ENCODE assay signal across 23 mouse cellular contexts in genomic region chr6:127492561-127492960, GRCm38 (mm10). TPM values are rescaled to one million over a fixed set of nuclear protein-coding genes. Genes with fewer than 3 reads are reported as not detected.
DNase-seq lines count a peak whose midpoint lies in the region; ATAC-seq and TF ChIP-seq lines count a peak whose summit lies in the region.
"Had no signal": no experiment of that assay in that cellular context is flagged by ENCODE, and none has a peak within 500 bp of the region (broad histone marks: within the 10 kb centered on the region; RNA-seq: fewer than 3 reads in every experiment).

No protein-coding gene starts in this region.

- H3K9me3 ChIP-seq in CH12.LX (replicated peaks; ENCODE audit: low read length), result no peaks in the 10 kb centered on the region
- no peaks in the 10 kb centered on the region for H3K9me3 ChIP-seq in midbrain, embryonic 10.5 days (replicated peaks)
- H3K9me3 ChIP-seq in hindbrain, postnatal 0 days (ENCODE audit: low read length), result no peaks in the 10 kb centered on the region
- H3K9me3 ChIP-seq: embryonic facial prominence, embryonic 13.5 days; forebrain, embryonic 12.5 days; forebrain, embryonic 15.5 days; heart, embryonic 10.5 days; heart, embryonic 13.5 days; hindbrain, embryonic 12.5 days; hindbrain, embryonic 15.5 days; intestine, embryonic 15.5 days had no signal

- no peak for TF ChIP-seq EP300 in CH12.LX (IDR thresholded peaks at IDR 0.05; ENCODE audit: low read length)

- DNase-seq in A20 (ENCODE audit: low read depth, low spot score) (peak; percentile 57), CH12.LX (ENCODE audit: extremely low read depth) (peak; percentile 22)
- DNase-seq in cerebellum, postnatal 10 days, result no peak
- DNase-seq in midbrain, embryonic 10.5 days (ENCODE audit: low spot score), result no peak
- DNase-seq in hindbrain, postnatal 0 days (ENCODE audit: low spot score), result no peak
- DNase-seq: adrenal gland, adult 8-10 months; adrenal gland, postnatal 25 days; cerebellum, adult 11-12 months; cerebellum, adult 8-10 months; cerebellum, postnatal 14 days; gastrocnemius, postnatal 25 days; heart, adult 2 months had no signal

- no peak for TF ChIP-seq RAD21 in CH12.LX (IDR thresholded peaks at IDR 0.05; ENCODE audit: low read depth, low read length)

- peaks cover 12 to 33% of the 10 kb centered on the region in 2 experiments for H3K36me3 ChIP-seq in CH12.LX (replicated peaks in 1 of 2; ENCODE audit: control insufficient read depth in 1 of 2, insufficient read depth in 1 of 2, low read length in 1 of 2)
- H3K36me3 ChIP-seq in midbrain, embryonic 10.5 days, result peaks cover 32% of the 10 kb centered on the region
- peaks cover 7% of the 10 kb centered on the region; the same call in 1 of the 2 replicates for H3K36me3 ChIP-seq in hindbrain, postnatal 0 days (ENCODE audit: insufficient read depth, low read length)
- H3K36me3 ChIP-seq: intestine, embryonic 15.5 days had no signal

- peak; percentile 54 for ATAC-seq in common myeloid progenitor, adult 5-6 weeks (replicated peaks; ENCODE audit: low read depth, poor library complexity, severe bottlenecking)
- ATAC-seq in hindbrain, postnatal 0 days, result no peak
- ATAC-seq: activated CD4-positive, CD25-positive, alpha-beta regulatory T cell, adult 4 months; forebrain, embryonic 15.5 days; intestine, embryonic 15.5 days had no signal

- TF ChIP-seq CTCF in CH12.LX (conservative IDR thresholded peaks at IDR 0.05 in 1 of 2, IDR thresholded peaks at IDR 0.05 in 1 of 2; ENCODE audit: low read depth in 2 of 2, low read length in 2 of 2), result no peak
- TF ChIP-seq CTCF in hindbrain, postnatal 0 days (IDR thresholded peaks at IDR 0.05; ENCODE audit: low read depth), result no peak

- H3K4me1 ChIP-seq in CH12.LX (ENCODE audit: control insufficient read depth in 1 of 2, insufficient read depth in 2 of 2), result peaks cover 0 to 32% of the 10 kb centered on the region in 2 experiments; a peak in 2 of 4 replicates
- peaks cover 26% of the 10 kb centered on the region for H3K4me1 ChIP-seq in midbrain, embryonic 10.5 days
- no peaks in the 10 kb centered on the region; the same call in 1 of the 2 replicates for H3K4me1 ChIP-seq in hindbrain, postnatal 0 days (ENCODE audit: insufficient read depth, low read length)
- H3K4me1 ChIP-seq: heart, embryonic 13.5 days; intestine, embryonic 15.5 days had no signal

- no peak overlapping the region for H3K4me2 ChIP-seq in CH12.LX (ENCODE audit: insufficient read depth, low read depth, poor library complexity, severe bottlenecking)
- no peak overlapping the region for H3K4me2 ChIP-seq in hindbrain, postnatal 0 days (ENCODE audit: low read depth, low read length)
- H3K4me2 ChIP-seq: embryonic facial prominence, embryonic 13.5 days; forebrain, embryonic 12.5 days; forebrain, embryonic 15.5 days; heart, embryonic 13.5 days; hindbrain, embryonic 12.5 days; hindbrain, embryonic 15.5 days; intestine, embryonic 15.5 days had no signal

- dilution Hi-C loops in CH12.LX (cut with MboI; ENCODE audit: extremely low pct_ligation_motif_present, extremely low pct_unique_long_range_greater_than_20kb, low sequenced_read_pairs), result no loop called here

- no peak for TF ChIP-seq POLR2A in CH12.LX (IDR thresholded peaks at IDR 0.05; ENCODE audit: low read depth, low read length)

- no peak overlapping the region for H3K4me3 ChIP-seq in CH12.LX (replicated peaks in 1 of 3; ENCODE audit: low read depth in 2 of 3, low read length in 2 of 3, poor library complexity in 1 of 3)
- H3K4me3 ChIP-seq in midbrain, embryonic 10.5 days, result no peak overlapping the region
- no peak overlapping the region for H3K4me3 ChIP-seq in hindbrain, postnatal 0 days (ENCODE audit: low read length)
- H3K4me3 ChIP-seq: embryonic facial prominence, embryonic 13.5 days; erythroblast, embryonic 14.5 days; forebrain, embryonic 12.5 days; forebrain, embryonic 15.5 days; heart, adult 2 months; heart, embryonic 10.5 days; heart, embryonic 13.5 days; hindbrain, embryonic 12.5 days; hindbrain, embryonic 15.5 days; intestine, embryonic 15.5 days had no signal

- no peak overlapping the region for H3K9ac ChIP-seq in CH12.LX (ENCODE audit: insufficient read depth, low read depth)
- no peak overlapping the region for H3K9ac ChIP-seq in hindbrain, postnatal 0 days (replicated peaks; ENCODE audit: low read length)
- H3K9ac ChIP-seq: embryonic facial prominence, embryonic 13.5 days; forebrain, embryonic 12.5 days; forebrain, embryonic 15.5 days; heart, embryonic 13.5 days; hindbrain, embryonic 12.5 days; hindbrain, embryonic 15.5 days; intestine, embryonic 15.5 days had no signal

- no peaks in the 10 kb centered on the region for H3K27me3 ChIP-seq in CH12.LX (replicated peaks)
- no peaks in the 10 kb centered on the region for H3K27me3 ChIP-seq in midbrain, embryonic 10.5 days (ENCODE audit: low read depth, poor library complexity, severe bottlenecking)
- H3K27me3 ChIP-seq in hindbrain, postnatal 0 days (ENCODE audit: insufficient read depth, low read length), result no peaks in the 10 kb centered on the region
- H3K27me3 ChIP-seq: embryonic facial prominence, embryonic 13.5 days; forebrain, embryonic 12.5 days; forebrain, embryonic 15.5 days; heart, embryonic 13.5 days; hindbrain, embryonic 12.5 days; hindbrain, embryonic 15.5 days; intestine, embryonic 15.5 days had no signal

- no peak overlapping the region for H3K27ac ChIP-seq in CH12.LX (ENCODE audit: insufficient read depth, low read depth)
- no peak overlapping the region for H3K27ac ChIP-seq in midbrain, embryonic 10.5 days (replicated peaks)
- no peak overlapping the region for H3K27ac ChIP-seq in hindbrain, postnatal 0 days
- H3K27ac ChIP-seq: embryonic facial prominence, embryonic 13.5 days; forebrain, embryonic 12.5 days; forebrain, embryonic 15.5 days; heart, adult 2 months; heart, embryonic 10.5 days; heart, embryonic 13.5 days; hindbrain, embryonic 12.5 days; hindbrain, embryonic 15.5 days; intestine, embryonic 15.5 days had no signal

- 75% methylated on average over 4 of the region's 4 CpGs for WGBS in midbrain, embryonic 10.5 days
- WGBS in hindbrain, postnatal 0 days, result 80% methylated on average over 4 of the region's 4 CpGs

- in situ Hi-C loops in CH12.LX (cut with MboI; ENCODE audit: low pct_ligation_motif_present, low pct_unique_long_range_greater_than_20kb, low sequenced_read_pairs), result no loop called here

- H3K79me2 ChIP-seq in CH12.LX (replicated peaks; ENCODE audit: control insufficient read depth, extremely low read depth, insufficient read depth, poor library complexity, severe bottlenecking), result no peaks in the 10 kb centered on the region

TF ChIP-seq in CH12.LX, 34 proteins besides CTCF, POLR2A, EP300 and RAD21:
- TF ChIP-seq MXI1 (IDR thresholded peaks at IDR 0.05; ENCODE audit: low read depth, low read length) (no peak), ELF1 (IDR thresholded peaks at IDR 0.05; ENCODE audit: low read depth, low read length) (no peak), ZMIZ1 (IDR thresholded peaks at IDR 0.05; ENCODE audit: low read depth, low read length) (no peak), NRF1 (IDR thresholded peaks at IDR 0.05; ENCODE audit: low read depth, low read length) (no peak), ZC3H11A (IDR thresholded peaks at IDR 0.05; ENCODE audit: low read depth, low read length) (no peak), GABPA (IDR thresholded peaks at IDR 0.05; ENCODE audit: insufficient replicate concordance, low read depth, low read length) (no peak), ZNF384 (IDR thresholded peaks at IDR 0.05; ENCODE audit: low read depth, low read length) (no peak), MEF2A (IDR thresholded peaks at IDR 0.05; ENCODE audit: borderline replicate concordance, low read depth, low read length) (no peak), MAFK (IDR thresholded peaks at IDR 0.05; ENCODE audit: insufficient replicate concordance, low read length) (no peak), IRF4 (IDR thresholded peaks at IDR 0.05; ENCODE audit: low read depth, low read length) (no peak), ETS1 (conservative IDR thresholded peaks at IDR 0.05; ENCODE audit: low read depth, low read length) (no peak), HCFC1 (IDR thresholded peaks at IDR 0.05; ENCODE audit: low read depth, low read length) (no peak), JUN (IDR thresholded peaks at IDR 0.05; ENCODE audit: insufficient read depth, low read depth, low read length) (no peak), MYC (IDR thresholded peaks at IDR 0.05; ENCODE audit: low read depth, low read length) (no peak), SIN3A (IDR thresholded peaks at IDR 0.05; ENCODE audit: low read length) (no peak), TCF12 (IDR thresholded peaks at IDR 0.05; ENCODE audit: low read depth, low read length) (no peak), UBTF (IDR thresholded peaks at IDR 0.05; ENCODE audit: low read depth, low read length) (no peak)
TF ChIP-seq in CH12.LX: peak in this region for 0.

RNA-seq across cellular contexts. Expression of gene Parp11, which starts 45.9 kb away (rescaled TPM):
- total RNA-seq in CH12.LX (2012; rRNA removed) (8.9 and 9.2 TPM in 2 replicates), CH12.LX (2014; rRNA removed) (7.2 and 9.7 TPM in 2 replicates)
- polyA plus RNA-seq in CH12.LX (2012; ENCODE audit: insufficient read length, low read depth), result 10.4 and 11.4 TPM in 2 replicates
- total RNA-seq in common myeloid progenitor, adult 5-6 weeks (2017), result 24.1 and 36.8 TPM in 2 replicates
- polyA plus RNA-seq in midbrain, embryonic 10.5 days (2016; fragmentation: Nextera tagmentation; extraction: Ambion mirVana), result 39.0 and 48.4 TPM in 2 replicates
- total RNA-seq in hindbrain, postnatal 0 days (2014; rRNA removed), result 38.9 and 39.6 TPM in 2 replicates
- 43.0 and 43.9 TPM in 2 replicates for polyA plus RNA-seq in hindbrain, postnatal 0 days (2015; fragmentation: Nextera tagmentation; extraction: Ambion mirVana)

Comparison
In these comparisons a context has a peak if more than half of its experiments do, and no peak if none do; other contexts are left out.
1. DNase-seq: peak in A20 (single experiment) and CH12.LX (single experiment); none in cerebellum, postnatal 10 days (0 of 2), midbrain, embryonic 10.5 days (single experiment) and hindbrain, postnatal 0 days (single experiment).